In the genomic region with DNA sequence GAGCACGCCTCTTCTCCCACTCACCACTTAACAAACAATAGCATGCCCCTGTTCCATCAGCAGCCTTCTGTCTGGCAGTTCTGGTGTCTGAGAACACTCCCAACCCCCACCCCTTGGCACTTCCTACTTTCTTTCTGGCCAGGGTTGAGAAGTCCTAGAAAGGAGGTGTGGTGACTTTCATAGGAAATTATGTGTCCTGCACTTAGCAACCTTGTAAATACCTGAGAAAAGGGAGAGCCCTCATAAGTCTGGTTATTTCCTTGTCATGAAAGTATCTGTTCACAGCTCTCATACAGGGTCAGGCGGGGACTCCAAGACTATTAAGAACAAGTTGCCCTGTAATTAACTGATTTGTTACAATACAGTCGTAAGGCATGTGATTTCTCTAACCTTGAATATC, we compare ENCODE assay signal across 25 mouse cellular contexts.
DNase-seq lines count a peak whose midpoint lies in the region; ATAC-seq and TF ChIP-seq lines count a peak whose summit lies in the region.
"Had no signal": no experiment of that assay in that cellular context is flagged by ENCODE, and none has a peak within 500 bp of the region (broad histone marks: within the 10 kb centered on the region; RNA-seq: fewer than 3 reads in every experiment).

No protein-coding gene starts in this region.

- intact Hi-C loops in heart, postnatal 14 days (cut with DNase I) = no loop called here

- no peak for DNase-seq in heart, postnatal 14 days
- DNase-seq in lung, postnatal 0 days (ENCODE audit: low spot score) = peak; percentile 18
- DNase-seq in lung, postnatal 4 days = no peak
- DNase-seq in large intestine, adult 2 months (ENCODE audit: low read depth, low spot score) = peak; percentile 88
- peak; percentile 17 for DNase-seq in testis, postnatal 14 days (ENCODE audit: low spot score)
- DNase-seq in urinary bladder, postnatal 10 days (ENCODE audit: low spot score) = no peak
- DNase-seq: adrenal gland, postnatal 36 days; cerebellum, adult 11 months; cerebellum, adult 9-11 months; gastrocnemius, postnatal 14 days; heart, adult 11 months; heart, postnatal 10 days; lung, adult 2 months; right cerebral cortex, postnatal 14 days; spleen, adult 18-20 months; thymus, adult 2 months had no signal

- H3K9ac ChIP-seq in heart, embryonic 14.5 days (ENCODE audit: low read length) = no peak overlapping the region
- H3K9ac ChIP-seq in lung, postnatal 0 days (replicated peaks; ENCODE audit: low read depth) = no peak overlapping the region
- H3K9ac ChIP-seq: hindbrain, embryonic 13.5 days; limb, embryonic 12.5 days; midbrain, embryonic 12.5 days had no signal

- H3K4me1 ChIP-seq in heart, embryonic 14.5 days (ENCODE audit: control insufficient read depth in 2 of 2, insufficient read depth in 2 of 2, low read length in 2 of 2) = peaks cover 2 to 4% of the 10 kb centered on the region in 2 experiments; a peak in 1 of 4 replicates
- no peaks in the 10 kb centered on the region for H3K4me1 ChIP-seq in lung, postnatal 0 days (ENCODE audit: insufficient read depth, low read depth, low read length)
- H3K4me1 ChIP-seq: forebrain, embryonic 10.5 days; hindbrain, embryonic 13.5 days; limb, embryonic 12.5 days; midbrain, embryonic 12.5 days had no signal

- no peaks in the 10 kb centered on the region for H3K27me3 ChIP-seq in heart, embryonic 14.5 days (ENCODE audit: control insufficient read depth, insufficient read depth, low read length)
- no peaks in the 10 kb centered on the region for H3K27me3 ChIP-seq in lung, postnatal 0 days (replicated peaks; ENCODE audit: insufficient read depth, low read length)
- H3K27me3 ChIP-seq: hindbrain, embryonic 13.5 days; limb, embryonic 12.5 days; midbrain, embryonic 12.5 days had no signal

- 0 out of 2 replicates have a peak, but pooled peaks have one; percentile 12 for TF ChIP-seq EP300 in lung, postnatal 0 days (IDR thresholded peaks at IDR 0.05)

- H3K36me3 ChIP-seq in heart, embryonic 14.5 days (ENCODE audit: control insufficient read depth, insufficient read depth, low read length) = no peaks in the 10 kb centered on the region
- no peaks in the 10 kb centered on the region for H3K36me3 ChIP-seq in lung, postnatal 0 days (ENCODE audit: insufficient read depth, low read length)
- H3K36me3 ChIP-seq: forebrain, embryonic 10.5 days; hindbrain, embryonic 13.5 days; limb, embryonic 12.5 days; midbrain, embryonic 12.5 days had no signal

- no peak overlapping the region for H3K4me3 ChIP-seq in heart, embryonic 14.5 days (ENCODE audit: control insufficient read depth in 1 of 2, insufficient read depth in 1 of 2, low read depth in 1 of 2, low read length in 2 of 2)
- H3K4me3 ChIP-seq in lung, postnatal 0 days (ENCODE audit: low read depth, low read length) = no peak overlapping the region
- H3K4me3 ChIP-seq: forebrain, embryonic 10.5 days; hindbrain, embryonic 13.5 days; limb, embryonic 12.5 days; midbrain, embryonic 12.5 days had no signal

- 45% methylated on average over 3 of the region's 3 CpGs for WGBS in heart, embryonic 14.5 days
- WGBS in lung, postnatal 0 days = 53% methylated on average over 3 of the region's 3 CpGs
- WGBS in large intestine, adult 2 months = 20% methylated on average over 3 of the region's 3 CpGs

- H3K4me2 ChIP-seq in heart, embryonic 14.5 days (ENCODE audit: low read length) = no peak overlapping the region
- no peak overlapping the region for H3K4me2 ChIP-seq in lung, postnatal 0 days (replicated peaks; ENCODE audit: low read depth, low read length)
- H3K4me2 ChIP-seq: heart, embryonic 11.5 days; hindbrain, embryonic 13.5 days; limb, embryonic 12.5 days; liver, embryonic 11.5 days; midbrain, embryonic 12.5 days had no signal

- H3K27ac ChIP-seq in heart, embryonic 14.5 days (replicated peaks in 1 of 2; ENCODE audit: control insufficient read depth in 1 of 2, insufficient read depth in 1 of 2, low read depth in 2 of 2, low read length in 2 of 2) = no peak overlapping the region
- no peak overlapping the region for H3K27ac ChIP-seq in lung, postnatal 0 days (ENCODE audit: low read length)
- H3K27ac ChIP-seq: forebrain, embryonic 10.5 days; hindbrain, embryonic 13.5 days; kidney, postnatal 0 days; limb, embryonic 12.5 days; midbrain, embryonic 12.5 days had no signal

- no peaks in the 10 kb centered on the region for H3K9me3 ChIP-seq in heart, embryonic 14.5 days (ENCODE audit: control insufficient read depth, low read length)
- no peaks in the 10 kb centered on the region for H3K9me3 ChIP-seq in lung, postnatal 0 days (ENCODE audit: low read length)
- H3K9me3 ChIP-seq: forebrain, embryonic 10.5 days; hindbrain, embryonic 13.5 days; limb, embryonic 12.5 days; midbrain, embryonic 12.5 days had no signal

- no peak for TF ChIP-seq CTCF in lung, postnatal 0 days (IDR thresholded peaks at IDR 0.05)

- ATAC-seq in heart, embryonic 14.5 days (ENCODE audit: insufficient number of reproducible peaks, insufficient read depth, low FRiP score, low read depth) = peak; percentile 13; the same call in 1 of the 2 replicates
- ATAC-seq in lung, postnatal 0 days = peak; percentile 38; the same call in 1 of the 2 replicates
- ATAC-seq: forebrain, embryonic 16.5 days had no signal

Comparison
In these comparisons a context has a peak if more than half of its experiments do, and no peak if none do; other contexts are left out.
1. DNase-seq: peak in lung, postnatal 0 days (single experiment), large intestine, adult 2 months (single experiment) and testis, postnatal 14 days (single experiment); none in heart, postnatal 14 days (0 of 2), lung, postnatal 4 days (0 of 2) and urinary bladder, postnatal 10 days (single experiment).